Mouse (Mus musculus) intestine, postnatal 0 days (tissue): Measurements from ENCODE around the gene Upf1. TPM values are rescaled to one million over a fixed set of nuclear protein-coding genes. Genes with fewer than 3 reads are reported as not detected.

Source experiments
- ATAC-seq: fragments of 200-750 bp; cut with Nextera tagmentation; 2 replicates; pipeline ENCODE4 v1.8.0; 2017; ENCODE audit warnings: mild to moderate bottlenecking, moderate TSS enrichment, moderate library complexity
- H3K27ac ChIP-seq: fragments of 300-500 bp; sonication (generic); 2 replicates; pipeline ENCODE4 v1.5.1; 2014; ENCODE audit warnings: mild to moderate bottlenecking, low read depth, low read length, moderate library complexity
- H3K27me3 ChIP-seq: fragments of 300-500 bp; sonication (generic); replicated peaks from 2 replicates; pipeline ENCODE4 v1.6.1; 2014; ENCODE audit warnings: low read length, mixed read lengths; ENCODE audit not compliant: control insufficient read depth, insufficient read depth
- H3K36me3 ChIP-seq: fragments of 300-500 bp; sonication (generic); 2 replicates; pipeline ENCODE4 v1.6.1; 2014; ENCODE audit warnings: mild to moderate bottlenecking, moderate library complexity; ENCODE audit not compliant: control insufficient read depth, insufficient read depth
- H3K4me1 ChIP-seq: fragments of 300-500 bp; sonication (generic); replicated peaks from 2 replicates; pipeline ENCODE4 v1.6.1; 2014; ENCODE audit warnings: antibody characterized with exemption, low read length, mixed read lengths; ENCODE audit not compliant: control insufficient read depth, insufficient read depth
- H3K4me2 ChIP-seq: fragments of 300-500 bp; sonication (generic); replicated peaks from 2 replicates; pipeline ENCODE4 v1.6.1; 2014; ENCODE audit warnings: low read depth, mild to moderate bottlenecking, moderate library complexity
- H3K4me3 ChIP-seq: fragments of 300-500 bp; sonication (generic); 2 replicates; pipeline ENCODE4 v1.5.1; 2014; ENCODE audit warnings: low read depth, low read length
- H3K9ac ChIP-seq: fragments of 300-500 bp; sonication (generic); 2 replicates; pipeline ENCODE4 v1.6.1; 2014; ENCODE audit warnings: mild to moderate bottlenecking, low read depth, low read length
- H3K9me3 ChIP-seq: fragments of 300-500 bp; sonication (generic); 2 replicates; pipeline ENCODE4 v1.6.1; 2016; ENCODE audit warnings: mixed run types; ENCODE audit not compliant: control insufficient read depth
- CTCF ChIP-seq: sonication (generic); IDR thresholded peaks from 2 replicates; pipeline ENCODE4 v1.5.1; 2016; ENCODE audit warnings: low read depth, mild to moderate bottlenecking, control low read depth, antibody characterized with exemption, moderate library complexity
- WGBS: fragments of 180-500 bp; shearing (Covaris S2); extraction: QIAGEN DNeasy Blood & Tissue Kit; methylation state at CpG from one replicate; pipeline ENCODE4 v1.1.7; 2014; 5-methylcytosine and 5-hydroxymethylcytosine counted together
- polyA plus RNA-seq: library from polyadenylated mRNA; unstranded; fragments of >200 nt; fragmentation: Nextera tagmentation; extraction: Ambion mirVana; gene quantifications from 2 replicates; pipeline ENCODE4 v1.2.1, GENCODE M21; 2015

Upf1 gene
- 9.7 and 10.1 TPM in 2 replicates for polyA plus RNA-seq

- peaks cover 9% of the 10 kb centered on the region; the same call in 1 of the 2 replicates for H3K36me3 ChIP-seq
- H3K4me2 ChIP-seq, result peak within 1 kb of the TSS; percentile 90
- no peaks in the 10 kb centered on the region for H3K9me3 ChIP-seq
- peak within 1 kb of the TSS; percentile 94 for H3K9ac ChIP-seq
- TF ChIP-seq CTCF, result no peak
- H3K4me1 ChIP-seq, result peaks cover 26% of the 10 kb centered on the region
- peak within 1 kb of the TSS; percentile 93 for H3K4me3 ChIP-seq
- no peaks in the 10 kb centered on the region for H3K27me3 ChIP-seq
- peak within 1 kb of the TSS; percentile 91 for H3K27ac ChIP-seq
- under 1% methylated on average over 67 of the region's 69 CpGs for WGBS
- peak; percentile 88 for ATAC-seq
Measured at GRCm38 (mm10) chr8:70353194-70353817, at the start of gene Upf1. Gene Upf1 (minus strand): TSS chr8:70353278.

- WGBS, result 87% methylated on average over 16 of the region's 16 CpGs
- H3K4me3 ChIP-seq, result no peak overlapping the region
- H3K9me3 ChIP-seq, result no peaks in the 10 kb centered on the region
- H3K4me2 ChIP-seq, result no peak overlapping the region
- H3K4me1 ChIP-seq, result 0 out of 2 replicates have a peak, but pooled peaks cover 4% of the 10 kb centered on the region
- no peak for TF ChIP-seq CTCF
- H3K27ac ChIP-seq, result no peak overlapping the region
- H3K36me3 ChIP-seq, result peaks cover 5% of the 10 kb centered on the region
- ATAC-seq, result no peak
- H3K27me3 ChIP-seq, result no peaks in the 10 kb centered on the region
- no peak overlapping the region for H3K9ac ChIP-seq
Measured at GRCm38 (mm10) chr8:70397611-70398563, 44.8 kb upstream of the Upf1 start.

DNA sequence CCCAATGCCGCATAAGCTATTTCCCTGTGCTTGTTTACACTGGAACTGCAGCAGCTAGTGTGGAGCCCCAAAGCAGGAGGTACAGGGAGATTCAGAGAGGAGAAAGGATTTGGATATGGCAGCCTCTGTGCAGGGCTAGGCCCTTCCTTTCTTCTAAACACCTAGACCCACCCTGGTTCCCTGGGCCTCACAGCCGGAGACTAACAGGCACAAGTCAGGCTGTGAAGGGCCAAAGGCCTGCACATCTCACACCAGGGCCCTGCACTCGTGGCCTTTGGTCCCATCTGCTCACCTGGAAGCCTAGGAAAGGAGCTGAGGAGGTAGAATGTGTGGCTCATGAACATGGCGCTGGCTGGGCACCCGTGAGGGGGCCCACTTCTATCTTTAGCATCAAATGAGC is 43.1 kb upstream of the Upf1 start:
- peaks cover 14% of the 10 kb centered on the region for H3K36me3 ChIP-seq
- ATAC-seq, result peak; percentile 52
- WGBS, result 56% methylated on average over 5 of the region's 5 CpGs
- no peaks in the 10 kb centered on the region for H3K27me3 ChIP-seq
- H3K9me3 ChIP-seq, result no peaks in the 10 kb centered on the region
- no peak overlapping the region for H3K4me3 ChIP-seq
- no peak overlapping the region for H3K4me2 ChIP-seq
- TF ChIP-seq CTCF, result no peak
- peak overlapping the region; percentile 35; the same call in 1 of the 2 replicates for H3K27ac ChIP-seq
- 0 out of 2 replicates have a peak, but pooled peaks cover 4% of the 10 kb centered on the region for H3K4me1 ChIP-seq
- no peak overlapping the region for H3K9ac ChIP-seq

DNA sequence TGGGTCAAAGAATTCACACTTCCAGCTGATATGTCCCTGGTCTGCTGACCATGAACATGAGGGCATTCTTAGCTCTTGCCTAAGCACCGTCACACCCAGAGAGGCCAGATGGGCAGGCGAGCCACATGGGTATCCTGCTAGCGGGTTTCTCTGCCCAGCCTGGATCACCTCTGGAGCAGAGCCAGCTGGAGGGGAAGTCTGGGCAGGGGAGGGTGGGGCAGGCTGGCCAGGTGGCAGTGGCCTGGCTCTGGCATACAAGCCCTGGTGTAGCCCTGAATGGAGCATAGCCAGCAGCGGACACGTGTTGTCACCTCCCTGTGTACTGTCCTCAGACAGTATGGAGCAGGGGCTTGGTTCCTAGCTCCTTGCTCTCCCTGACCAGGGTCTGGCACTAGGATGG is 42.6 kb upstream of the Upf1 start:
- ATAC-seq, result peak; percentile 53; the same call in 1 of the 2 replicates
- no peak overlapping the region for H3K4me3 ChIP-seq
- no peaks in the 10 kb centered on the region for H3K9me3 ChIP-seq
- no peak overlapping the region for H3K4me2 ChIP-seq
- H3K9ac ChIP-seq, result no peak overlapping the region
- WGBS, result 57% methylated on average over 5 of the region's 5 CpGs
- no peak for TF ChIP-seq CTCF
- 0 out of 2 replicates have a peak, but pooled peaks cover 4% of the 10 kb centered on the region for H3K4me1 ChIP-seq
- peaks cover 19% of the 10 kb centered on the region for H3K36me3 ChIP-seq
- H3K27me3 ChIP-seq, result no peaks in the 10 kb centered on the region
- peak overlapping the region; percentile 35; the same call in 1 of the 2 replicates for H3K27ac ChIP-seq

DNA sequence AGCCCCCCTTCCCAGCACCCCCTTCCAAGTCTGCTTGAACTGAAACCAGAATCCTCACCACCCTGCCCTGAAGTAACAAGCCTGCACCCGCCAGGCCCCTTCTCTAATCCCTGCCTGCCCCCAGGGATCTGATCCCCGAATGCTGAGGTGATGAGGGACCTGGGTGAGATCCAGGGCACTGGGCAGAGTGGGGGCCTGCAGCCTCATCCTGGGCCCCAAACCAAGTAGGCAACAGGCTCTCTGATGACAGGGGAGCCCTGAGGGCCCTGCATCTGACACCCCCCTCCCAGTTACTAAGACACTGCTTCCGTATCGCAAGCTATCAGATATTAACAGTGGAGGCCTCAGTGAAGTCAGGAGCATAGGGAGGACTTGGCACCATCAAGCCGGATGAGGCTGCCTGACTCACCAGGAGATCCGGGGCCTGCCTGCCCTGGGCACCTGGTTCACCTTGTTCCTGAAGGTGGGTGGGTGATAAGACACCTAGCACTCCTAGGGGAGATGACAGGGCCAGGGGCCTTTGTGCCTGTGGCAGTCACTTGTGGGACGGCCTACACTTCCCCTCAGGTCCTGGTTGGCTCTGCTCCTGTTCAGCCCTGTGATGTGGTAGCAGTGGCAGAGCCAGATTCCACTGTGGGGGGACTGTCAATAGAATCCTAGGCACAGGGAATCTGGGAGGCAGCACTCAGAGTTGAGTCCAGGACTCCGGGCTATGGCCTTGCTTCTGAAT is 41.4 kb upstream of the Upf1 start:
- no peak for TF ChIP-seq CTCF
- Histone ChIP-seq H3K9me3 (no peaks in the 10 kb centered on the region), H3K9ac (no peak overlapping the region), H3K4me2 (no peak overlapping the region), H3K36me3 (peaks cover 14% of the 10 kb centered on the region), H3K4me3 (no peak overlapping the region), H3K27me3 (no peaks in the 10 kb centered on the region), H3K27ac (no peak overlapping the region), H3K4me1 (0 out of 2 replicates have a peak, but pooled peaks cover 4% of the 10 kb centered on the region)
- ATAC-seq, result no peak
- 81% methylated on average over 8 of the region's 8 CpGs for WGBS

DNA sequence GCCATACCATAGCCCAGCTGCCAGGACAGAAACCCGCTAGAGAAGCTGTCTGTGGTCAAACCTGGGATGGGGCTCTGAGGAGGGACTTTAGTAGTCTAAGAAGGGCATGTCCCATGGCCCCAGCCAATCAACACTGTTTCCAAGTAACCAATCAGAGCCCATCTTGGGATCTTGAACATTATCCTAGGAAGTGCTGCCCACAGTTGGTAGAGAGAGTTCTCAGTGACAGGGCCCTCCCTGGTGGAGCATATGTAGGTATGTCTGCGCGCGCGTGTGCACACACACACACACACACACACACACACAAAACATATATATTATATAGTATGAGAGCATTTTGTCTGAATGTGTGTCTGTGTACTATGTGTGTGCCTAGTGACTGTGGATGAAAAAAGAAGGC is 40.0 kb upstream of the Upf1 start:
- Histone ChIP-seq H3K9me3 (no peaks in the 10 kb centered on the region), H3K36me3 (peaks cover 28% of the 10 kb centered on the region), H3K9ac (no peak overlapping the region), H3K4me3 (no peak overlapping the region), H3K27me3 (no peaks in the 10 kb centered on the region), H3K4me2 (no peak overlapping the region), H3K27ac (no peak overlapping the region), H3K4me1 (0 out of 2 replicates have a peak, but pooled peaks cover 4% of the 10 kb centered on the region)
- no peak for TF ChIP-seq CTCF
- no peak for ATAC-seq
- WGBS, result 87% methylated on average over 5 of the region's 5 CpGs
